Mouse (Mus musculus) intestine, embryonic 14.5 days (tissue): ENCODE measurements around the gene Col26a1. TPM values are rescaled to one million over a fixed set of nuclear protein-coding genes. Genes with fewer than 3 reads are reported as not detected.

ENCODE experiments used
- ATAC-seq: fragments of 200-750 bp; cut with Nextera tagmentation; replicated peaks from 2 replicates; pipeline ENCODE4 v1.8.0; 2017; ENCODE audit warnings: low read depth, moderate number of reproducible peaks, moderate TSS enrichment, moderate library complexity; ENCODE audit not compliant: low FRiP score, low TSS enrichment
- DNase-seq: peaks from one replicate; pipeline ENCODE4 v3.0.0-alpha.2; 2018; ENCODE audit warnings: low spot score
- H3K27ac ChIP-seq: fragments of 300-500 bp; sonication (generic); 2 replicates; pipeline ENCODE4 v1.5.1; 2014; ENCODE audit warnings: low read depth, mild to moderate bottlenecking, control low read depth
- H3K27me3 ChIP-seq: fragments of 300-500 bp; sonication (generic); replicated peaks from 2 replicates; pipeline ENCODE4 v1.6.1; 2014; ENCODE audit warnings: low read length, control low read depth; ENCODE audit not compliant: control insufficient read depth, insufficient read depth
- H3K36me3 ChIP-seq: fragments of 300-500 bp; sonication (generic); 2 replicates; pipeline ENCODE4 v1.6.1; 2014; ENCODE audit warnings: low read length, control low read depth; ENCODE audit not compliant: control insufficient read depth, insufficient read depth
- H3K4me1 ChIP-seq: fragments of 300-500 bp; sonication (generic); replicated peaks from 2 replicates; pipeline ENCODE4 v1.6.1; 2014; ENCODE audit warnings: low read length, control low read depth, mixed read lengths; ENCODE audit not compliant: control insufficient read depth, insufficient read depth
- H3K4me2 ChIP-seq: fragments of 300-500 bp; sonication (generic); 2 replicates; pipeline ENCODE4 v1.6.1; 2014; ENCODE audit warnings: low read length
- H3K4me3 ChIP-seq: fragments of 300-500 bp; sonication (generic); 2 replicates; pipeline ENCODE4 v1.5.1; 2014; ENCODE audit warnings: low read depth, low read length, control low read depth, mixed read lengths
- H3K9ac ChIP-seq: fragments of 300-500 bp; sonication (generic); 2 replicates; pipeline ENCODE4 v1.6.1; 2014; ENCODE audit warnings: mild to moderate bottlenecking, low read length
- H3K9me3 ChIP-seq: fragments of 300-500 bp; sonication (generic); 2 replicates; pipeline ENCODE4 v1.6.1; 2016; ENCODE audit warnings: low read length, control low read depth; ENCODE audit not compliant: control insufficient read depth
- WGBS: fragments of 180-500 bp; shearing (Covaris S2); extraction: QIAGEN DNeasy Blood & Tissue Kit; methylation state at CpG from one replicate; pipeline ENCODE4 v1.1.7; 2014; 5-methylcytosine and 5-hydroxymethylcytosine counted together
- polyA plus RNA-seq: library from polyadenylated mRNA; unstranded; fragments of >200 nt; fragmentation: Nextera tagmentation; extraction: Ambion mirVana; gene quantifications from 2 replicates; pipeline ENCODE4 v1.2.1, GENCODE M21; 2014

Gene Col26a1
- polyA plus RNA-seq = 8.7 and 10.4 TPM in 2 replicates

DNA sequence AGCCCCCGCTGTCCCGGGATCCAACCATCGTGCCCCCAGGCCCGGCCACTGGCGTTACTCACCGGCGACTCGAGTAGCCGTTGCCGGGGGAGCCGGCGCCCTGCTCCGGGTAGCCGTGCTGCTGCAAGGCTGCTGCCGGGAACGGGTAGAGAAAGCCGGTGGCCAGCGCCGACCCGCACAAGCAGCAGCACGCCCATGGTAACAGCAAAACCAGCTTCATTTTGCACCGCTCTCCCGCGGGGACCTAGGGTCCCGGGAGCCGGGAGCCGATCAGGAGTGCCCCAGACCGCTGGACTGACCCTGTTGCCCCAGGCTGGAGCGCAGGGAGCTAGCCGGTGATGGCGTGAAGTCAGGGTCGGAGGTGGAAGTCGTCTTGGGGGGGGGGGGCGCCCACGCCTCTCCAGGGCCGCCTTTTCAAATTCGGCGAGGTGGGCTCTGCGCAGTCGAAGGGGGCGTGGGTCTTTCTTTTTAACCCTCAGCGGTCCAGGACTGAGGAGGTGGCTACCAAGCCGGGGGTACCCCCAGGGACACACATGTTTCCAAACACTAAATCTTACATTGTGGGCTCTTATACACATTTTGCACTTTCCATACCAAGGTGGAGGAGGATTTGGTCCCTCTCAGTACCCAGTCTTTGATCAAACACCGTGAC, at the start of gene Col26a1:
TSS of gene Col26a1 (minus strand) at position 422 of the 652 bp plus-strand sequence.
- peaks cover 6% of the 10 kb centered on the region for H3K4me1 ChIP-seq
- ATAC-seq = peak; percentile 17; the same call in 1 of the 2 replicates
- peak within 1 kb of the TSS; percentile 52 for H3K4me3 ChIP-seq
- peak; percentile 77 for DNase-seq
- no peaks in the 10 kb centered on the region for H3K9me3 ChIP-seq
- H3K36me3 ChIP-seq = no peaks in the 10 kb centered on the region
- peak within 1 kb of the TSS; percentile 68 for H3K4me2 ChIP-seq
- H3K9ac ChIP-seq = peak within 1 kb of the TSS; percentile 49
- peaks cover 15% of the 10 kb centered on the region; the same call in 1 of the 2 replicates for H3K27me3 ChIP-seq
- H3K27ac ChIP-seq = no peak within 1 kb of the TSS
- under 1% methylated on average over 43 of the region's 44 CpGs for WGBS

DNA sequence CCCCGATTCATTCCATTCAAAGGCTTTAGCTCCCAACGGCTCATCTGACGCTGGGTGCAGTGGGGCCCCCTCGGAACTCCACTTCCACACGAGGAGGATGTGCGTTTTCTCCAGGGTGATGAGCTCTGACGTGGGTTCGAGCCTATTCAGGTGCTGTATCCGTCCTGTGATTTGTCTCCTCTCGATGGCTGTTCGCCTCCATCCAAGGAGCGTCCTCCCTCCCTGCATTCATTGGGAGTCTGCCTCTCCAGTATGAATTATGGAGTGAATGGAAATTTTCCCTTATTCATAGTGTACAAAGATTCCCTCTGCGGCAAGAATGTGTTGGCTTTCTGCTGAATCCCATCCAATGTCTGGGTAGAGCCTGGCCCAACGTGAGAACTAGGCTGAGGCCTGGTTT, 48.9 kb upstream of the Col26a1 start:
- Histone ChIP-seq H3K9ac (no peak overlapping the region), H3K27me3 (no peaks in the 10 kb centered on the region), H3K36me3 (no peaks in the 10 kb centered on the region), H3K4me1 (no peaks in the 10 kb centered on the region), H3K4me2 (no peak overlapping the region), H3K27ac (no peak overlapping the region), H3K9me3 (no peaks in the 10 kb centered on the region), H3K4me3 (no peak overlapping the region)
- DNase-seq (no peak), ATAC-seq (no peak)
- WGBS = 81% methylated on average over 14 of the region's 14 CpGs

GRCm38 (mm10) chr5:136929073-136929472, 46.1 kb upstream of the Col26a1 start:
- Histone ChIP-seq H3K36me3 (peaks cover 4% of the 10 kb centered on the region; the same call in 1 of the 2 replicates), H3K4me3 (no peak overlapping the region), H3K4me1 (no peaks in the 10 kb centered on the region), H3K27me3 (no peaks in the 10 kb centered on the region), H3K9me3 (no peaks in the 10 kb centered on the region), H3K4me2 (no peak overlapping the region), H3K27ac (no peak overlapping the region), H3K9ac (no peak overlapping the region)
- ATAC-seq (peak; percentile 75), DNase-seq (peak; percentile 98)
- 17% methylated on average over 4 of the region's 4 CpGs for WGBS

- H3K27ac ChIP-seq = 0 out of 2 replicates have a peak overlapping the region, but pooled peaks have one; percentile 1
- H3K4me1 ChIP-seq = no peaks in the 10 kb centered on the region; the same call in 1 of the 2 replicates
- 65% methylated on average over 7 of the region's 7 CpGs for WGBS
These were observed 40.9 kb upstream of the Col26a1 start for GRCm38 (mm10) chr5:136923751-136924478.

GRCm38 (mm10) chr5:136922830-136923229, 39.8 kb upstream of the Col26a1 start:
- H3K36me3 ChIP-seq = peaks cover 4% of the 10 kb centered on the region; the same call in 1 of the 2 replicates
- H3K4me1 ChIP-seq = no peaks in the 10 kb centered on the region; the same call in 1 of the 2 replicates
- 85% methylated on average over 9 of the region's 9 CpGs for WGBS
- H3K9me3 ChIP-seq = no peaks in the 10 kb centered on the region
- H3K4me2 ChIP-seq = no peak overlapping the region
- H3K27ac ChIP-seq = no peak overlapping the region
- H3K4me3 ChIP-seq = no peak overlapping the region
- ATAC-seq = no peak
- no peaks in the 10 kb centered on the region for H3K27me3 ChIP-seq
- DNase-seq = no peak
- no peak overlapping the region for H3K9ac ChIP-seq

More at GRCm38 (mm10) chr5:136923751-136924478, 40.9 kb upstream of the Col26a1 start:
- H3K9ac ChIP-seq = no peak overlapping the region
- H3K4me2 ChIP-seq = no peak overlapping the region
- no peaks in the 10 kb centered on the region for H3K27me3 ChIP-seq
- H3K9me3 ChIP-seq = no peaks in the 10 kb centered on the region
- ATAC-seq = peak; percentile 68
- peaks cover 4% of the 10 kb centered on the region; the same call in 1 of the 2 replicates for H3K36me3 ChIP-seq
- DNase-seq = no peak
- H3K4me3 ChIP-seq = no peak overlapping the region

GRCm38 (mm10) chr5:136919546-136920301, 36.7 kb upstream of the Col26a1 start:
- peak overlapping the region; percentile 58 for H3K9ac ChIP-seq
- ATAC-seq (no peak), DNase-seq (no peak)
- no peaks in the 10 kb centered on the region; the same call in 1 of the 2 replicates for H3K4me1 ChIP-seq
- peak overlapping the region; percentile 1; the same call in 1 of the 2 replicates for H3K27ac ChIP-seq
- H3K27me3 ChIP-seq = no peaks in the 10 kb centered on the region
- peak overlapping the region; percentile 54 for H3K4me3 ChIP-seq
- H3K36me3 ChIP-seq = no peaks in the 10 kb centered on the region
- whole genome bisulfite sequencing = 19% methylated on average over 18 of the region's 18 CpGs
- H3K9me3 ChIP-seq = no peaks in the 10 kb centered on the region
- H3K4me2 ChIP-seq = peak overlapping the region; percentile 90

DNA sequence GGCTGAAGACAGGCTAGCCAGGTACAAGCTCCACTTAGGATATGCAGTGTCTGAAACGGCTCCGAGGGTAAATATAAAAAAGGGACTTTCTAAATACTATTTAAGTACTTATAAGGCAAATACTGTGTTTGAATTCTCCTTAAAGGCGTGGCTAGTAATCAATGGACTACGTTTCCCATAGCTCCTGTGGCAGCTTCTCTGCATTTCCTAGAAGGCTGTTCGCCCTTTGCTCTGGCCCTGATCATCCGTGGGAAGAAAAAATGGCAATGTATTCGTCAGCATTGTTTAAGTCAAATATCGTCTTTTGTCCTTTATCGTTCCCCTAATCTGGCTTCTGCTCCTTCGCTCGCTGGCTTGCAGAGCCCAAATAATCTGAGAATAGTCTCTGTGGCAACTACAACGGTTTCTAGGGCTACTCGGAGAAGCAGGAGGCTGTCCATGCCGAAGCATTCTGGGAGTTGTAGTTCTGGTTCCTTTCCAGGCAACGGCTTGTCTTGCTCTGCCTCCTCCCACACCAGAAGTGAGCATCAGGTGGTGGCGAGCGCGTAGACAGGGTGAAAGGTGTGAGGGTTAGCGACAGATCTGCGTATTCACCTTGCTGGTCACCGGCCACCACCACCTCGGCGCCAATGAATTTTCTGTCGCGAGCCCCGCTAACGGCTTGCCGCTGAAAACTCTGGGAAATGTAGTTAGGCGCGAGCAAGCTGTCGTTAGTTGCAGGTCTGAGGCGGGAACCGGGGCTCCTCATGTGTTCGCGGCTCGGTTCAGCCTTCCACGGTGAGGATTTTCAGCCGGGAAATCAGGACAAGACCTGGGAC, 35.9 kb upstream of the Col26a1 start:
- 2% methylated on average over 38 of the region's 38 CpGs for WGBS
- ATAC-seq = peak; percentile 78
- Histone ChIP-seq H3K27me3 (no peaks in the 10 kb centered on the region), H3K27ac (peak overlapping the region; percentile 1; the same call in 1 of the 2 replicates), H3K9ac (peak overlapping the region; percentile 58), H3K4me3 (peak overlapping the region; percentile 54), H3K36me3 (no peaks in the 10 kb centered on the region), H3K4me1 (no peaks in the 10 kb centered on the region; the same call in 1 of the 2 replicates), H3K9me3 (no peaks in the 10 kb centered on the region), H3K4me2 (peak overlapping the region; percentile 90)
- peak; percentile 93 for DNase-seq
